Mouse (Mus musculus) spleen, postnatal 10 days (tissue): ENCODE measurements around the gene Cdv3.

Experiments used
- DNase-seq, 2 experiments: peaks; one replicate each; pipeline ENCODE4 v3.0.0; 2021 to 2022; ENCODE audit warnings: low spot score in 2 of 2

The Cdv3 gene

GRCm38 (mm10) chr9:103365290-103366247 is at the start of gene Cdv3:
Gene Cdv3, minus strand, starts transcription at chr9:103365840.
- DNase-seq, result peak; percentile 95 to 99

- DNase-seq, result no peak
These were observed 47.8 kb upstream of the Cdv3 start for GRCm38 (mm10) chr9:103413457-103413856.

GRCm38 (mm10) chr9:103409119-103409518 is 43.5 kb upstream of the Cdv3 start:
- no peak for DNase-seq

GRCm38 (mm10) chr9:103408136-103408777 is 42.6 kb upstream of the Cdv3 start:
- DNase-seq, result no peak

- DNase-seq, result no peak
These were observed 37.8 kb upstream of the Cdv3 start for GRCm38 (mm10) chr9:103403331-103403973.

GRCm38 (mm10) chr9:103398509-103399157 is 33.0 kb upstream of the Cdv3 start:
- DNase-seq, result no peak

- DNase-seq, result no peak
These were observed 27.6 kb upstream of the Cdv3 start for GRCm38 (mm10) chr9:103393256-103393655.

- no peak for DNase-seq
These were observed 26.2 kb upstream of the Cdv3 start for GRCm38 (mm10) chr9:103391796-103392372.

GRCm38 (mm10) chr9:103389261-103389660 is 23.6 kb upstream of the Cdv3 start:
- no peak for DNase-seq

- no peak for DNase-seq
These were observed 21.5 kb upstream of the Cdv3 start for GRCm38 (mm10) chr9:103387011-103387653.

- DNase-seq, result no peak
These were observed 20.9 kb upstream of the Cdv3 start for GRCm38 (mm10) chr9:103386573-103386972.

- no peak for DNase-seq
These were observed 20.0 kb upstream of the Cdv3 start for GRCm38 (mm10) chr9:103385600-103385999.

- no peak for DNase-seq
These were observed 18.6 kb upstream of the Cdv3 start for GRCm38 (mm10) chr9:103384141-103384796.

GRCm38 (mm10) chr9:103383576-103383975 is 17.9 kb upstream of the Cdv3 start:
- DNase-seq, result no peak

- DNase-seq, result no peak
These were observed 17.3 kb upstream of the Cdv3 start for GRCm38 (mm10) chr9:103382989-103383388.

GRCm38 (mm10) chr9:103380566-103380965 is 14.9 kb upstream of the Cdv3 start:
- DNase-seq, result no peak

- no peak for DNase-seq
These were observed 13.6 kb upstream of the Cdv3 start for GRCm38 (mm10) chr9:103379199-103379598.

- DNase-seq, result no peak
These were observed 13.0 kb upstream of the Cdv3 start for GRCm38 (mm10) chr9:103378686-103379085.

GRCm38 (mm10) chr9:103376346-103377320 is 11.0 kb upstream of the Cdv3 start:
- DNase-seq, result no peak
